Mouse (Mus musculus): ENCODE data around the gene Fam189b. TPM values are rescaled to one million over a fixed set of nuclear protein-coding genes. Genes with fewer than 3 reads are reported as not detected.

The Fam189b gene
- 18.5 and 19.8 TPM in 2 replicates for polyA plus RNA-seq (2014; fragmentation: Nextera tagmentation; extraction: Ambion mirVana)

- peak within 1 kb of the TSS; percentile 80 for H3K9ac ChIP-seq (ENCODE audit: low read depth, low read length)
- H3K4me1 ChIP-seq (replicated peaks; ENCODE audit: control insufficient read depth, insufficient read depth, low read length): peaks cover 15% of the 10 kb centered on the region
- no peaks in the 10 kb centered on the region for H3K27me3 ChIP-seq (ENCODE audit: control insufficient read depth, insufficient read depth, low read length)
- WGBS: 5% methylated on average over 39 of the region's 39 CpGs
- DNase-seq (ENCODE audit: low spot score): peak; percentile 88
- peak; percentile 93 for ATAC-seq (ENCODE audit: low FRiP score)
- peak within 1 kb of the TSS; percentile 89 for H3K4me2 ChIP-seq (replicated peaks; ENCODE audit: low read depth, low read length)
- no peaks in the 10 kb centered on the region for H3K9me3 ChIP-seq (ENCODE audit: control insufficient read depth, low read length)
- peak within 1 kb of the TSS; percentile 74 for H3K27ac ChIP-seq (ENCODE audit: low read depth, low read length)
- H3K4me3 ChIP-seq (ENCODE audit: low read depth, low read length): peak within 1 kb of the TSS; percentile 52
- H3K36me3 ChIP-seq (ENCODE audit: control insufficient read depth, insufficient read depth, low read length): peaks cover 12% of the 10 kb centered on the region; the same call in 1 of the 2 replicates
Measured at GRCm38 (mm10) chr3:89183058-89183958, at the start of gene Fam189b. Gene Fam189b, plus strand, starts transcription at chr3:89183143.

DNA sequence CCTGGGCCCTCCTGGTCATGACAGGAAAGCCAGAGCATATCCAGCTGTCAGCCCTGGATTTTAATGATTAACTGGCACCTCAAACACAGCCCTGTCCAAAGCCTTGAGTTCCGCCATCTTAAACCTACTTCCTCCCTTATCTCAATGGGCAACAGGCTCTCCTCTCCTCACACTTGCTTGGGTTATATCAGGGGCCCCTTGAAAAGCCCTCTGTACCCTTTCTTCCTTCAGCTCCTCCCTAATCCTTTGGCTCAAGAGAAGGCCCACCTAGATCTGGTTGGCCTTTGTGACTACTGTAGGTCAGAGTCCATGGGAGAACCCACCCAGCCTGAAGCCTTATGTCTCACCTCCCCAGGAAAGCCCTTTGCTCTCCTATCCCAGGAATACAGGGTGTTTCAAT lies 49.2 kb upstream of the Fam189b start:
- Histone ChIP-seq H3K4me2 (replicated peaks; ENCODE audit: low read depth, low read length) (no peak overlapping the region), H3K36me3 (ENCODE audit: control insufficient read depth, insufficient read depth, low read length) (no peaks in the 10 kb centered on the region), H3K9ac (ENCODE audit: low read depth, low read length) (no peak overlapping the region), H3K4me3 (ENCODE audit: low read depth, low read length) (no peak overlapping the region), H3K27me3 (ENCODE audit: control insufficient read depth, insufficient read depth, low read length) (no peaks in the 10 kb centered on the region), H3K9me3 (ENCODE audit: control insufficient read depth, low read length) (no peaks in the 10 kb centered on the region), H3K27ac (ENCODE audit: low read depth, low read length) (no peak overlapping the region), H3K4me1 (replicated peaks; ENCODE audit: control insufficient read depth, insufficient read depth, low read length) (no peaks in the 10 kb centered on the region)
- DNase-seq (ENCODE audit: low spot score): no peak
- 90% methylated on average over 1 of the region's 1 CpGs for WGBS
- no peak for ATAC-seq (ENCODE audit: low FRiP score)

DNA sequence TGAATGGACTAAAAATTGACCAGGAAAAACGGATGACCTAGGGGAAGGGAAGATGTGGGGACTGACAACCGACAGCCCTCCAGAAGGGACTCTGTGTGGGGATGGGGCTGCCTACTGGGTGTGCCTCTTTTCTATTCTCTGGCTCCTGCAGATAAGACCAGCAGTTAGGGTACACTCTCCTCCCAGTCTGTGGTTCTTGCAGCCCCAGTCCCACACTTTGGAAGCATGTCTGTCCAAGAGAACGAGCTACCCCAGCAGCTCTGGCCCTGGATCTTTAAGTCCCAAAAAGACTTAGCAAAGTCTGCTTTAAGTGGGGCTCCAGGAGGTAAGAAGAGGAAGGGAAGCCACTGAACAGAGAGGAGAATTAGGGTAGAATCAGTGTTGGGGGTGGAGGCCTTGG lies 47.0 kb upstream of the Fam189b start, which contains the start of gene Pklr:
TSS of gene Pklr (plus strand) at position 185 of the 400 bp plus-strand sequence.
- no peak for DNase-seq (ENCODE audit: low spot score)
- Histone ChIP-seq H3K4me2 (replicated peaks; ENCODE audit: low read depth, low read length) (no peak within 1 kb of the TSS), H3K9me3 (ENCODE audit: control insufficient read depth, low read length) (no peaks in the 10 kb centered on the region), H3K4me3 (ENCODE audit: low read depth, low read length) (no peak within 1 kb of the TSS), H3K27ac (ENCODE audit: low read depth, low read length) (no peak within 1 kb of the TSS), H3K9ac (ENCODE audit: low read depth, low read length) (no peak within 1 kb of the TSS), H3K27me3 (ENCODE audit: control insufficient read depth, insufficient read depth, low read length) (no peaks in the 10 kb centered on the region), H3K36me3 (ENCODE audit: control insufficient read depth, insufficient read depth, low read length) (no peaks in the 10 kb centered on the region), H3K4me1 (replicated peaks; ENCODE audit: control insufficient read depth, insufficient read depth, low read length) (no peaks in the 10 kb centered on the region)
- no peak for ATAC-seq (ENCODE audit: low FRiP score)
- 67% methylated on average over 3 of the region's 3 CpGs for WGBS

- Histone ChIP-seq H3K9ac (ENCODE audit: low read depth, low read length) (no peak overlapping the region), H3K4me3 (ENCODE audit: low read depth, low read length) (no peak overlapping the region), H3K4me2 (replicated peaks; ENCODE audit: low read depth, low read length) (no peak overlapping the region), H3K4me1 (replicated peaks; ENCODE audit: control insufficient read depth, insufficient read depth, low read length) (no peaks in the 10 kb centered on the region), H3K9me3 (ENCODE audit: control insufficient read depth, low read length) (no peaks in the 10 kb centered on the region), H3K27me3 (ENCODE audit: control insufficient read depth, insufficient read depth, low read length) (no peaks in the 10 kb centered on the region; the same call in 1 of the 2 replicates), H3K36me3 (ENCODE audit: control insufficient read depth, insufficient read depth, low read length) (no peaks in the 10 kb centered on the region), H3K27ac (ENCODE audit: low read depth, low read length) (no peak overlapping the region)
- WGBS: 32% methylated on average over 9 of the region's 9 CpGs
- DNase-seq (ENCODE audit: low spot score) (no peak), ATAC-seq (ENCODE audit: low FRiP score) (no peak)
Measured at GRCm38 (mm10) chr3:89136365-89136764, 46.6 kb upstream of the Fam189b start.

DNA sequence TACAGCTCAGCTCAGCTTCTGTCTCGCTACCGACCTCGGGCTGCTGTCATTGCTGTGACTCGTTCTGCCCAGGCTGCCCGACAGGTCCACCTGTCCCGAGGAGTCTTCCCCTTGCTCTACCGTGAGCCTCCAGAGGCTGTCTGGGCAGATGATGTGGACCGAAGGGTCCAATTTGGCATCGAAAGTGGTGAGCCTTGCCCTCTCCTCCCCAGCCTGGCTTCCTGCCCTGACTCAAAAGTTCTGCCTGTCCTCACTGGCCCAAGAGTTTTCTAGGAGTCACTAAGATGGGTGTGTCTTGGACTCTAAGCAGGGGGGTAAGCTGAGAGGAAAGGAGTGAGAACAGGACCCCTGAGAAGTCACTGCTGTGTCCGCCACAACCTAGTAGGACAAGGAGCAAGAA lies 38.1 kb upstream of the Fam189b start:
- Histone ChIP-seq H3K4me3 (ENCODE audit: low read depth, low read length) (no peak overlapping the region), H3K4me1 (replicated peaks; ENCODE audit: control insufficient read depth, insufficient read depth, low read length) (peaks cover 4% of the 10 kb centered on the region), H3K4me2 (replicated peaks; ENCODE audit: low read depth, low read length) (no peak overlapping the region), H3K36me3 (ENCODE audit: control insufficient read depth, insufficient read depth, low read length) (no peaks in the 10 kb centered on the region), H3K27ac (ENCODE audit: low read depth, low read length) (no peak overlapping the region), H3K27me3 (ENCODE audit: control insufficient read depth, insufficient read depth, low read length) (no peaks in the 10 kb centered on the region; the same call in 1 of the 2 replicates), H3K9me3 (ENCODE audit: control insufficient read depth, low read length) (no peaks in the 10 kb centered on the region), H3K9ac (ENCODE audit: low read depth, low read length) (no peak overlapping the region)
- no peak for ATAC-seq (ENCODE audit: low FRiP score)
- no peak for DNase-seq (ENCODE audit: low spot score)
- 86% methylated on average over 10 of the region's 10 CpGs for WGBS

DNA sequence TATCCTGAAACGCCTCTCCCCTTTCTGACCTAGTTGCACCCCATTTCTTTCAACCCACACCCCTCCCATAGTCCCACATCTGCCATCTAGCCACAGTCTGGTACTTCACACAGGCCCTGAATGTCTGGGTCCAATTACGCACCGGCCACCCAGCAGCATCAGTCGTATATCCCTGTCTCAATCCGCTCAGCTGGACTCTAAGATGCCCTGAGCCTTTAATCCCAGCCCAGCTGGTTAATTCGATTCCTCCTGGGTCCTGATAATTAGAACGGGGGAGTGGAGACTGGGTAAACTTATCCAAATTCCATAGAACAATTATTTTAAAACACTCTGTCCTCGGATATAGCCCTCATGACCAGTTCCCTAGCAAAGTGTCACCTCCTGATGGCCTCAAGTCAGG lies 37.4 kb upstream of the Fam189b start:
- Histone ChIP-seq H3K4me3 (ENCODE audit: low read depth, low read length) (no peak overlapping the region), H3K9me3 (ENCODE audit: control insufficient read depth, low read length) (no peaks in the 10 kb centered on the region), H3K27me3 (ENCODE audit: control insufficient read depth, insufficient read depth, low read length) (no peaks in the 10 kb centered on the region; the same call in 1 of the 2 replicates), H3K36me3 (ENCODE audit: control insufficient read depth, insufficient read depth, low read length) (no peaks in the 10 kb centered on the region), H3K4me1 (replicated peaks; ENCODE audit: control insufficient read depth, insufficient read depth, low read length) (peaks cover 4% of the 10 kb centered on the region), H3K4me2 (replicated peaks; ENCODE audit: low read depth, low read length) (no peak overlapping the region), H3K9ac (ENCODE audit: low read depth, low read length) (no peak overlapping the region), H3K27ac (ENCODE audit: low read depth, low read length) (no peak overlapping the region)
- WGBS: 66% methylated on average over 8 of the region's 8 CpGs
- ATAC-seq (ENCODE audit: low FRiP score): no peak
- DNase-seq (ENCODE audit: low spot score): no peak

GRCm38 (mm10) chr3:89147101-89147978 lies 35.6 kb upstream of the Fam189b start:
- H3K27me3 ChIP-seq (ENCODE audit: control insufficient read depth, insufficient read depth, low read length): no peaks in the 10 kb centered on the region; the same call in 1 of the 2 replicates
- H3K4me2 ChIP-seq (replicated peaks; ENCODE audit: low read depth, low read length): peak overlapping the region; percentile 28; the same call in 1 of the 2 replicates
- H3K36me3 ChIP-seq (ENCODE audit: control insufficient read depth, insufficient read depth, low read length): no peaks in the 10 kb centered on the region
- no peak overlapping the region for H3K27ac ChIP-seq (ENCODE audit: low read depth, low read length)
- 24% methylated on average over 26 of the region's 26 CpGs for WGBS
- H3K4me1 ChIP-seq (replicated peaks; ENCODE audit: control insufficient read depth, insufficient read depth, low read length): peaks cover 4% of the 10 kb centered on the region
- 0 out of 2 replicates have a peak overlapping the region, but pooled peaks have one; percentile 27 for H3K9ac ChIP-seq (ENCODE audit: low read depth, low read length)
- no peak overlapping the region for H3K4me3 ChIP-seq (ENCODE audit: low read depth, low read length)
- H3K9me3 ChIP-seq (ENCODE audit: control insufficient read depth, low read length): no peaks in the 10 kb centered on the region
- ATAC-seq (ENCODE audit: low FRiP score) (peak; percentile 70; the same call in 1 of the 2 replicates), DNase-seq (ENCODE audit: low spot score) (no peak)

DNA sequence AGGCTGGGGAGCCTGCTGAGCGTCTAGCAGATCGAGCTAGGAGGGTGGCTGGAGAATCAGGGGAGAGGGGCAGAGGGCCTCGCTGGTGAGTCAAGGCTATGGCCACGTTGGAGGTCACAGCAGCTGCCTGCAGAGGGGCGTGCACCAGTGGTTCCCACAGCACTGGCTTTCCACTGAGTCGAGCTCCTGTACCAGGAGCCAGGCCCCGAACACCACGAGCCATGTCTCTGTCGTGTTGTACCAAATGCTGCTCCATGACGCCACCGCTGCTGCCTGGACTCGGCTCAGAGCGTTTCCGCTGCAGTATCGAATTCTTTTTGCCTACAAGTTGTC lies 35.0 kb upstream of the Fam189b start:
- no peak overlapping the region for H3K4me3 ChIP-seq (ENCODE audit: low read depth, low read length)
- WGBS: 13% methylated on average over 15 of the region's 15 CpGs

More for the DNA sequence above, 35.0 kb upstream of the Fam189b start:
- 0 out of 2 replicates have a peak, but pooled peaks have one; percentile 29 for ATAC-seq (ENCODE audit: low FRiP score)
- H3K4me1 ChIP-seq (replicated peaks; ENCODE audit: control insufficient read depth, insufficient read depth, low read length): peaks cover 4% of the 10 kb centered on the region
- H3K9me3 ChIP-seq (ENCODE audit: control insufficient read depth, low read length): no peaks in the 10 kb centered on the region
- H3K4me2 ChIP-seq (replicated peaks; ENCODE audit: low read depth, low read length): peak overlapping the region; percentile 28; the same call in 1 of the 2 replicates
- H3K27me3 ChIP-seq (ENCODE audit: control insufficient read depth, insufficient read depth, low read length): no peaks in the 10 kb centered on the region; the same call in 1 of the 2 replicates
- H3K36me3 ChIP-seq (ENCODE audit: control insufficient read depth, insufficient read depth, low read length): no peaks in the 10 kb centered on the region
- H3K27ac ChIP-seq (ENCODE audit: low read depth, low read length): no peak overlapping the region
- H3K9ac ChIP-seq (ENCODE audit: low read depth, low read length): 0 out of 2 replicates have a peak overlapping the region, but pooled peaks have one; percentile 27
- DNase-seq (ENCODE audit: low spot score): no peak

Measured in hindbrain, embryonic 11.5 days (tissue).